Mouse (Mus musculus) hindbrain, embryonic 13.5 days (tissue): ENCODE measurements around the gene Cib4. TPM values are rescaled to one million over a fixed set of nuclear protein-coding genes. Genes with fewer than 3 reads are reported as not detected.

Source experiments
- ATAC-seq: fragments of 200-750 bp; cut with Nextera tagmentation; 2 replicates; pipeline ENCODE4 v1.8.0; 2017; ENCODE audit warnings: moderate TSS enrichment; ENCODE audit not compliant: low FRiP score
- H3K27ac ChIP-seq: fragments of 300-500 bp; sonication (generic); 2 replicates; pipeline ENCODE4 v1.5.1; 2015; ENCODE audit warnings: inconsistent platforms, mild to moderate bottlenecking, moderate library complexity
- H3K27me3 ChIP-seq: fragments of 300-500 bp; sonication (generic); 2 replicates; pipeline ENCODE4 v1.6.1; 2015; ENCODE audit warnings: mild to moderate bottlenecking, inconsistent platforms
- H3K36me3 ChIP-seq: fragments of 300-500 bp; sonication (generic); 2 replicates; pipeline ENCODE4 v1.6.1; 2015; ENCODE audit warnings: mild to moderate bottlenecking, inconsistent platforms
- H3K4me1 ChIP-seq: fragments of 300-500 bp; sonication (generic); replicated peaks from 2 replicates; pipeline ENCODE4 v1.6.1; 2015; ENCODE audit warnings: inconsistent platforms
- H3K4me2 ChIP-seq: fragments of 300-500 bp; sonication (generic); 2 replicates; pipeline ENCODE4 v1.6.1; 2015; ENCODE audit warnings: inconsistent platforms, mild to moderate bottlenecking, moderate library complexity
- H3K4me3 ChIP-seq: fragments of 300-500 bp; sonication (generic); 2 replicates; pipeline ENCODE4 v1.5.1; 2015; ENCODE audit warnings: mild to moderate bottlenecking, inconsistent platforms
- H3K9ac ChIP-seq: fragments of 300-500 bp; sonication (generic); 2 replicates; pipeline ENCODE4 v1.6.1; 2015; ENCODE audit warnings: mild to moderate bottlenecking, inconsistent platforms
- H3K9me3 ChIP-seq: fragments of 300-500 bp; sonication (generic); 2 replicates; pipeline ENCODE4 v1.6.1; 2016; ENCODE audit warnings: inconsistent platforms
- WGBS: fragments of 180-500 bp; shearing (Covaris S2); methylation state at CpG from one replicate; pipeline ENCODE4 v1.1.7; 2015; 5-methylcytosine and 5-hydroxymethylcytosine counted together
- polyA plus RNA-seq: library from polyadenylated mRNA; unstranded; fragments of >200 nt; fragmentation: Nextera tagmentation; extraction: Ambion mirVana; gene quantifications from 2 replicates; pipeline ENCODE4 v1.2.1, GENCODE M21; 2015

Gene Cib4
- polyA plus RNA-seq, 1 experiment from 2014 or later: not detected

DNA sequence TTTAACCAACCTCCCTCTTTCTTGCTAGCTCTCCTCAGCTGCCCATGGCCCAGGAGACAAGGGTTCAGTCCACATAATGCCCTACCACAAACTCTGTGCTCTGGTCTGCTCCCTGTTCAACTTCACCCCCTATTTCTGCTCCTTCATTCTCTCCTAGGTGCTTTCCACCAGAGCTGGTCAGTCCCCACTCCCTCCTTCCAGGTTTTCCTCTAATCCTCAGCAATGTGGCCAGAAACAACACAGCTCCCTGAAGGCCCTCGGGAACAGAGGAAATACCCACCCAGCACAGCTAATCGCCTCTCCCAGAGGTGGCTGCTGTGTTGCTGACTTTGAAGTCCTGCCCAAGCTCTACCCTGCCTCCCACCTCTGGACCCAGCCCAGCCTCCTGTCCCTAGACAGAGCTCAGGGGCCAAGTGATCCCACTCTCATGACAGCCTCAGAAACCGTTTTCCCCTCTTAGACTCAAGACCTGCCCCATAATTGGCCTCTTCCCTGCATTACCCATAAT, 14.4 kb upstream of the Cib4 start:
- Histone ChIP-seq H3K27ac (no peak overlapping the region), H3K4me1 (no peaks in the 10 kb centered on the region), H3K4me2 (no peak overlapping the region), H3K4me3 (no peak overlapping the region), H3K9me3 (no peaks in the 10 kb centered on the region), H3K27me3 (0 out of 2 replicates have a peak, but pooled peaks cover 3% of the 10 kb centered on the region), H3K9ac (no peak overlapping the region), H3K36me3 (no peaks in the 10 kb centered on the region)
- 55% methylated on average over 3 of the region's 3 CpGs for WGBS
- no peak for ATAC-seq

DNA sequence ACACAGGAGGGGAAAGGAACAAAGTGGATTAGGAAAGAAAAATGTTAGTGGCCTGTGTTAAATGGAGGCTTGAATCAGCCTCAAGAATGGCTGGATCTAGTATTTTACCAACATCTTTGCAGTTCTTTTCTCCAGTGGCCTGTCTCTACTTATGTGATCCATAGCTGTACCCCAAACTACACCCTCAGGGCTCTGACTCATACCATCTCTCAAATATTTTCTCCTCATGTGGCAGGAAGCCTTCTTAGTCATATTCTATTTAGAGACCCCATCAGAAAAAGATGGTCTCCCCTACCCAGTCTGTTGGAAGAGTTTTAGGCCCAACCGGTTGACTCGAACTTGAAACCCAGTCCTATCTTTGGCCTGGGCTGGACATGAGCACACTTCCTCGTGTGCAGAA, 13.8 kb upstream of the Cib4 start:
- Histone ChIP-seq H3K27ac (no peak overlapping the region), H3K9ac (no peak overlapping the region), H3K36me3 (no peaks in the 10 kb centered on the region), H3K27me3 (0 out of 2 replicates have a peak, but pooled peaks cover 3% of the 10 kb centered on the region), H3K9me3 (no peaks in the 10 kb centered on the region), H3K4me1 (no peaks in the 10 kb centered on the region), H3K4me2 (no peak overlapping the region), H3K4me3 (no peak overlapping the region)
- 89% methylated on average over 3 of the region's 3 CpGs for WGBS
- ATAC-seq: no peak

DNA sequence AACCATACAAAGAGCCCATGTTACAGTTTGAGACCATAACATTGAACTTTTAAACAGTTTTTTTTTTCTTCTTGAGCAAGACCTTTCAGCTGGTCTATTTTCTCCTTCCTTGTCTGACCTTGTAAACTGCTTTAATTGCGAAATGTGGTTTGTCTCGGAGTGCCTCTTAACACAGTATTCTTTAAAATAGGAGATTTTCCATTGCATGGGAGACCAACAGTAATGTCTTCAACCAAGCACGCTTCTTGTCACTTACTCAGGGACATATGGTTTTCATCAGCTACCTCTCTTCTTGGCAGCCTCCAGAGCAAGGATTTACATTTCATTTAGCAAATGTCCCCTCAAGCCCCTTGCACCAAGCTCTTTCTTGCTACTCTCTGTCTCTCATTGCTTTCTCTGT, 10.6 kb upstream of the Cib4 start:
- 0 out of 2 replicates have a peak, but pooled peaks cover 3% of the 10 kb centered on the region for H3K27me3 ChIP-seq
- H3K27ac ChIP-seq: no peak overlapping the region
- H3K36me3 ChIP-seq: no peaks in the 10 kb centered on the region
- no peaks in the 10 kb centered on the region for H3K4me1 ChIP-seq
- no peak overlapping the region for H3K4me2 ChIP-seq
- 88% methylated on average over 3 of the region's 3 CpGs for WGBS
- ATAC-seq: no peak
- H3K4me3 ChIP-seq: no peak overlapping the region
- H3K9ac ChIP-seq: no peak overlapping the region
- no peaks in the 10 kb centered on the region for H3K9me3 ChIP-seq

DNA sequence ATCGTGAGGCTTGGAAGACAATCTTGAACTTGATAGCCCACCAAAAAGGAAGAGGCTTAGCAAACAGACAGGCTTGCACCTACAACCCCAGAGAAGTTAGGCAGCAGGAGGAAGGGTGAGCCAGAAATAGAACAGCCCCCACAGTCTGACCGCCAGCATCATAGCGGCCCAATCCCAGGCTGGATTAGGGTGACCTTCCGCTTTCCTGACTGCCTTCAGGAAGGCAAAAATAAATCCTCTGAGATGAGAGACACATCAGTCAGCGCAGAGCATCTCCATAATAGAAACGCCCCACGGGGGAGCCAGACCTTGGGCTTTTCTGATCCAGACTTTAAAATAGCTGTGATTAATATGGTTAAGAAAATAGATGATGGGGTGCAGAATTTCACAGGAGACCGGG, 9.3 kb upstream of the Cib4 start:
- Histone ChIP-seq H3K4me2 (no peak overlapping the region), H3K9ac (no peak overlapping the region), H3K27ac (no peak overlapping the region), H3K4me1 (no peaks in the 10 kb centered on the region), H3K9me3 (no peaks in the 10 kb centered on the region), H3K4me3 (no peak overlapping the region), H3K27me3 (0 out of 2 replicates have a peak, but pooled peaks cover 3% of the 10 kb centered on the region), H3K36me3 (no peaks in the 10 kb centered on the region)
- WGBS: 77% methylated on average over 8 of the region's 8 CpGs
- no peak for ATAC-seq

DNA sequence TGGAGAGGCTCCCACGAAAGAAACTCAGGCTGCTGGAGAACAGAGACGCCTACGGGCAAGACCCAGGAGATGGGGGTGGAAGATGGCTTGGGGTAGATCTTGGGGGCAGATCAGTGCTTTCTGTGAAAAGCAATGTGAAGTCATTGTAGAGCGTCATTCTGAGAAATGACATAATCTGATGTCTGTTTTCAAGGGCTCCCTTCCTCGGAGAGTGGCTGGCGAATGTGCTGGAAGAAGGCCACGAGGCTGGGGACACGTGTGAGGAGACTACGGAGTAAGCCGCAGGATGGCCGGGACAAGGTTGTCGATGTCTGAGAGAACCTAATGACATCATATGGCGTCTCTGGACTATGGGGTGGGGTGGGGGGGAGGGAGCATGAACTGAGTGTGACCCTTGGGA, 8.3 kb upstream of the Cib4 start:
- no peak for ATAC-seq
- Histone ChIP-seq H3K9ac (no peak overlapping the region), H3K4me3 (no peak overlapping the region), H3K27me3 (0 out of 2 replicates have a peak, but pooled peaks cover 3% of the 10 kb centered on the region), H3K9me3 (no peaks in the 10 kb centered on the region), H3K4me1 (no peaks in the 10 kb centered on the region), H3K27ac (no peak overlapping the region), H3K4me2 (no peak overlapping the region), H3K36me3 (no peaks in the 10 kb centered on the region)
- 93% methylated on average over 13 of the region's 13 CpGs for WGBS

DNA sequence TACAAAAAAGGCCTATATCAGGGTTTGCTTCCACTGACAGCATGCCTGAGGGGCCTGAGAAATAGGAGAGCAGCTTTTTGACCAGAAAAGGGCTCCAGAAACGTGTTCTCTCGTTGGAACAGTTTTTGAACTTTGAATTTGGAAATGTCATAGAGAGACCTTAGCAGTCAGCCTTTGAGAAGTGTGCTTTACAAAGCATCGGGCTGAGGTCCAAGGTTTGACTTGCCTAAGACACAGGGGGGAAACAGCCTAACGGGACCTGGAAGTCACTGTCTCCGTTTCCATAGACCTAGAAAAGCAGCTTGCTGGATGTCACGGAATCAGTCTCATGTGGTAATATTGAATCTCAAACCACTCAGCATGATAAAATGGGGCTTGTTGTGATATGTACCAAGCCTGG, 6.4 kb upstream of the Cib4 start:
- H3K4me3 ChIP-seq: no peak overlapping the region
- H3K27ac ChIP-seq: no peak overlapping the region
- no peaks in the 10 kb centered on the region for H3K27me3 ChIP-seq
- H3K4me2 ChIP-seq: no peak overlapping the region
- no peak for ATAC-seq
- no peaks in the 10 kb centered on the region for H3K9me3 ChIP-seq
- peaks cover 2% of the 10 kb centered on the region; the same call in 1 of the 2 replicates for H3K4me1 ChIP-seq
- 90% methylated on average over 6 of the region's 6 CpGs for WGBS
- no peaks in the 10 kb centered on the region for H3K36me3 ChIP-seq
- no peak overlapping the region for H3K9ac ChIP-seq

DNA sequence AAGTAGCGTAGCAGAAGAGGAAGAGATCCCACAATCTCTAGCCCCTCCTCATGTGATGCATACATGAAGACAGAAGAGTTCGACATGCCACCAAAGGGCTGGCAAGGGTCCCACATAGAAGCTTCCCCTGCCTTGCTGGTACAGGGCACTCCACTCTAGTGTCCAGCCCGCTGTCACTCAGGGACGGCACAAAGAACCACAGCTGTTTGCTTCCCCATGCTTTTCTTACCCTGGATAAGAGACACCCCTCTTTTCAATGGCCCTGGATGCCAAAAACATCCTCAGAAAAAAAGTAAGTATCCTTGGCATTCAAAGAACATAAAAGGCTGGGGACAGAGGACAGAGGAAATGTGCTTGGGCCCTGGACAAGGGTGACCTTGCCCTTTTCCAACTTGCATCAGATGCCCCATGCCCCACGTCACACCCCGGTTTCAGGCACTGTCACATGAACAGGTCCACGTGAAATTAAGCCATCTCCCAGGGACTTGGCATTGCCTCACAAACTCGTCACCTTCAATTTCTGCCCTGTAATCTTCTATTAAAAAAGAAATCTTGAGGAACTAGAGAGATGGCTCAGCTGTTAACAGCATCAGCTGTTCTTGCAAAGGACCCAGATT, 5.5 kb upstream of the Cib4 start:
- 74% methylated on average over 8 of the region's 8 CpGs for WGBS
- H3K27ac ChIP-seq: no peak overlapping the region
- H3K4me3 ChIP-seq: no peak overlapping the region
- no peak overlapping the region for H3K9ac ChIP-seq
- no peaks in the 10 kb centered on the region for H3K27me3 ChIP-seq
- ATAC-seq: no peak
- no peaks in the 10 kb centered on the region for H3K9me3 ChIP-seq
- peaks cover 2% of the 10 kb centered on the region; the same call in 1 of the 2 replicates for H3K4me1 ChIP-seq
- no peak overlapping the region for H3K4me2 ChIP-seq
- H3K36me3 ChIP-seq: no peaks in the 10 kb centered on the region

DNA sequence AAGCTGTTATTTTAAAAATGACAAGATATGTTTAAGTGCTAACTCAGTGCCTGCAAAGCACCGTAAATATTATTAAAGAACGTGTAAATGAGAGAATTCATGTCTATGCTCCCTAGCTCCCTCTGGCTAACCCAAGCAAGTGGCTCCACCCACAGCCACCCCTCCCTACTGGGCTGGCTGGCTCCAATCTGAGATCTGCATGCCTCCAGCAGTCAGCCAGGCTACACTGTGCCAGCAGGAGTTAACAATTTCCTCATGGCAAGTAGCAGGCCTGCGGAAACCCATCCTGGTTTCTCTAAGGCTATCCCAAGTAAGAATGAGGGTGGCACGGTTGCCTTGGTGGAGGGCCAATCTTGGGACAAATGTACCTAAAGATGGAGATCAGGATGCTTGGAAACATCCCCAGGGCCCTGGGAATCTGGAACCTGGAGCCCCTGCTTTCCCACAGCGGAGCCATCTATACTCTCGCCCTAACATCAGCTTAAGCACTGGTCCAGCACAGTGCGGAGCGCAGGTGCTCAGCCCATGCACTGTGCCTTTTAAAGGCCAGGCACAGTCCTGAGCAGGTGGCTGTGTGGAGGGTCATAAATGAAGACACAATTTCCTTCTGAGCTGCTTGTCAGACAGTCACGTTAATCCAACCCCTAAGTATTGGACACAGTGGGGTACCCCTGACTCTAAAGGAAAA, 4.8 kb upstream of the Cib4 start:
- ATAC-seq: no peak
- H3K4me3 ChIP-seq: no peak overlapping the region
- no peak overlapping the region for H3K4me2 ChIP-seq
- no peak overlapping the region for H3K27ac ChIP-seq
- no peak overlapping the region for H3K9ac ChIP-seq
- H3K27me3 ChIP-seq: no peaks in the 10 kb centered on the region
- H3K4me1 ChIP-seq: peaks cover 2% of the 10 kb centered on the region; the same call in 1 of the 2 replicates
- H3K36me3 ChIP-seq: no peaks in the 10 kb centered on the region
- 68% methylated on average over 9 of the region's 9 CpGs for WGBS
- no peaks in the 10 kb centered on the region for H3K9me3 ChIP-seq

DNA sequence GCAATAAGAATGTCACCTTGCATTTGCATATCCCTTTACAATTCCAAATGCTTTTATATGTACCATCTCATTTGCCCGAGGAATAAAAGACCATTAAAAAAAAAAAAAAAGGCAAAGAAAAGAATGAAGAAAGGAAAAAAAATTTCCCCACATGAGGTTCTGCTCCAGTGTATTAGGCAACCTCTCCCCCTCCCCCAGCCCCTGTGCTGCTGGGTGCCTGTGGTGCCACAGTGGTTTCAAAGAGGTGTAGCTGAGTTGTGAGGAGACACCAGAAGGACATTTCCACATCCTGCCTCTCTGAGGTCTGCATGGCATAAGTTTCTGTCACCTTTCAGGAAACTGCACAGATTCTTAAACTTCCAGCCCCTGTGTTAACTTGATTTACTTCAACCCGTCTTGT, 3.0 kb upstream of the Cib4 start:
- no peak for ATAC-seq
- WGBS: 54% methylated on average over 2 of the region's 2 CpGs

DNA sequence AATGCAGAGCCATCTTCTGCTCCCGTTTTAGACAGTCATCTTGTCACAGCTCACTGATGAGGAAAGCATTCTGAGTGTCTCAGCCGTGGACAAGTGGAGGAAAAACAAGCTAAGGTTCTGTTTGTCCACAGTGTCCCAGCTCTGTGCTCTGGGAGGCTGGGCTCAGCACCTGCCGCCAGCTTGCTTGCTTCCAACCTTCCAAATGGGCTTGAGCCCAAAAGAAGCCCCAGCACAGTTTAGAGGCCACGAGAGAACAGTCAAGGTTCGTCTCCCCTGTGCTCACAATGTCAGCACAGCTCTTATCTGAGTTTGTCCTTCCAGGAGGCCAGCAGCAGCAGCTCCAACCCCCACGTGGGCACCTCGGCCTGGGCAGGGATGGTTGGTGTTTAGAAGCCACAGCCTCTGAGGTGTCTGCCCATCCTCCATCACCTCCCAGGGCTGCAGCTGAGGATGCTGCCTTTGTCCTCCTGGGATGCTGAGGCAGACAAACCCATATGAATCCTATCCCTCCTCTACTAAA, 9.5 kb downstream of the Cib4 start:
- Histone ChIP-seq H3K9ac (no peak overlapping the region), H3K9me3 (no peaks in the 10 kb centered on the region), H3K27ac (no peak overlapping the region), H3K4me3 (no peak overlapping the region), H3K4me1 (no peaks in the 10 kb centered on the region), H3K27me3 (no peaks in the 10 kb centered on the region), H3K4me2 (no peak overlapping the region), H3K36me3 (no peaks in the 10 kb centered on the region)
- 75% methylated on average over 7 of the region's 7 CpGs for WGBS
- ATAC-seq: no peak

More for the DNA sequence above, 3.0 kb upstream of the Cib4 start:
- H3K4me3 ChIP-seq: no peak overlapping the region
- no peaks in the 10 kb centered on the region for H3K36me3 ChIP-seq
- H3K4me2 ChIP-seq: no peak overlapping the region
- H3K4me1 ChIP-seq: peaks cover 2% of the 10 kb centered on the region; the same call in 1 of the 2 replicates
- no peak overlapping the region for H3K9ac ChIP-seq
- no peak overlapping the region for H3K27ac ChIP-seq
- H3K27me3 ChIP-seq: no peaks in the 10 kb centered on the region
- no peaks in the 10 kb centered on the region for H3K9me3 ChIP-seq

DNA sequence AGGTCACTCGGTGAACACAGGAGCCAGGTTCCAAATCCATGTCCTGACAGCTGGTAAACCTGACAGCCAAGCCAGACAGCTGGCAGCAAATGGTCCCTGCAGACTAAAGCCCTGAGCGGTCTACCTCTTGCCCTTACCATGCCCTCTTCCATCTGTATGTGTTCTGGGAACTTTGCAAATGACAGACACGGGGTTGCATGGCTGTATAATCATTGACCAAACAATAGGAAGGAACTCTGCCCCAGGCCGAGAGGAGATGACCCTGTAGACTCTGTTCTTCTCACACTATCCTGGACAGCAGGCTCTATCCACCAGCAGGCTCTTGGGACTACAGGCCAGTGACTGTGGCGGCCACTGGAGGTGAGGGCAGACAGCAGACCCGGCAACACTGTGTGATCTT, 11.0 kb downstream of the Cib4 start:
- H3K27me3 ChIP-seq: no peaks in the 10 kb centered on the region
- H3K9ac ChIP-seq: no peak overlapping the region
- H3K27ac ChIP-seq: no peak overlapping the region
- no peaks in the 10 kb centered on the region for H3K4me1 ChIP-seq
- H3K9me3 ChIP-seq: no peaks in the 10 kb centered on the region
- WGBS: 74% methylated on average over 6 of the region's 6 CpGs
- no peaks in the 10 kb centered on the region for H3K36me3 ChIP-seq
- H3K4me3 ChIP-seq: no peak overlapping the region
- no peak overlapping the region for H3K4me2 ChIP-seq
- no peak for ATAC-seq

DNA sequence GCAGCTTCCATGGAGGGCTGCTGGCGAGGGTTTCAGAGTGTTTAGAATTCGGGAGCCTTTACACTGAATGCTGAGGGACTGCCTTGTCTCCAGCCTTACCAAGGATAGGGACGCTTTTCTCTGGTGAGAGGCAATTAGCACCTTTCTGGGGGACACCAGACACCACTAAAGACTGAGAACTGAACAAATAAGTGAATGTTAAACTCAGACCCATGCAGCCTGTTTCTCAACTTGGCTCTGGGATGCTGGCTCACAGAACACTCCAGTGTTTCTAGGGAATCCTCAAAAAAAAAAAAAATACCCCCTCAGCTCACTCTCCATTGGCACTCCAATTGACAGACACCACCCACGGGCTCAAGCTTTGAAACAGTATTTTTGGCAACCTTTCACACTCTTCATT, 16.7 kb downstream of the Cib4 start:
- H3K4me3 ChIP-seq: no peak overlapping the region
- WGBS: 49% methylated on average over 4 of the region's 4 CpGs
- H3K27me3 ChIP-seq: no peaks in the 10 kb centered on the region
- peaks cover 6% of the 10 kb centered on the region for H3K4me1 ChIP-seq
- H3K36me3 ChIP-seq: no peaks in the 10 kb centered on the region
- H3K4me2 ChIP-seq: no peak overlapping the region
- H3K9me3 ChIP-seq: no peaks in the 10 kb centered on the region
- no peak overlapping the region for H3K27ac ChIP-seq
- ATAC-seq: no peak
- H3K9ac ChIP-seq: no peak overlapping the region

DNA sequence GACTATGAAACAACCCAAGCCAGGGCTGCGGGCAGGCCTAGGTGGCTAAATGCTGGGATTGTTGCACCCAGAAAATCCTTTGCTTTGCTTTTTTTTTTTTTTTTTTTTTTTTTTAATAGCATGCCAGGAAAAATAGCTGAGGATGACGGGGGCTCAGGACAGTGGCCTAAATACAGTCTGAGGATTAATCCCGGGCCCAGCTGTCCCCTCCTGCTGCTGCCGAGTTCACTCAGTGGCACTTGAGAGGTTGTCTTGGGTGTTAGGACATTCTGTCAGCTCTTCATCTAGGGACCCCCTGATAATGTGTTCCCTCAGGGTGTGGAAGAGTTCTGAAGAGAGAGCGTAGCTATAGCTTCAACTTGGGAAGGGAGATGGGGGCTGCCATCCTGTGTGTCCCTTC, 18.5 kb downstream of the Cib4 start:
- Histone ChIP-seq H3K4me3 (no peak overlapping the region), H3K27ac (no peak overlapping the region), H3K4me2 (no peak overlapping the region), H3K9me3 (no peaks in the 10 kb centered on the region), H3K27me3 (no peaks in the 10 kb centered on the region), H3K9ac (no peak overlapping the region), H3K4me1 (peaks cover 10% of the 10 kb centered on the region), H3K36me3 (no peaks in the 10 kb centered on the region)
- WGBS: 77% methylated on average over 5 of the region's 5 CpGs
- ATAC-seq: no peak
